Mouse (Mus musculus) layer of hippocampus, adult 9-10 months (tissue): Measurements from ENCODE around the gene Phf10.
"Not testable (repeated sequence)": the region's sequence is repeated elsewhere in the genome, so short reads cannot be mapped to it uniquely, and the experiment has no call there.

Experiments used
- DNase-seq: peaks from one replicate; pipeline ENCODE4 v3.0.0; 2022; ENCODE audit warnings: low spot score

The Phf10 gene

GRCm38 (mm10) chr17:14960951-14961556 lies at the start of gene Phf10:
TSS of gene Phf10 (minus strand) at chr17:14961273.
- not testable (repeated sequence) for DNase-seq

- not testable (repeated sequence) for DNase-seq
Measured at GRCm38 (mm10) chr17:15009706-15010413, 48.8 kb upstream of the Phf10 start, which contains the start of gene Gm3435. TSS of gene Gm3435 (plus strand) at chr17:15010176.

- DNase-seq = not testable (repeated sequence)
Measured at GRCm38 (mm10) chr17:15009088-15009487, 48.0 kb upstream of the Phf10 start.

- DNase-seq = not testable (repeated sequence)
Measured at GRCm38 (mm10) chr17:15000047-15000446, 39.0 kb upstream of the Phf10 start.

GRCm38 (mm10) chr17:14994140-14994539 lies 33.1 kb upstream of the Phf10 start:
- not testable (repeated sequence) for DNase-seq

- DNase-seq = not testable (repeated sequence)
Measured at GRCm38 (mm10) chr17:14993139-14993832, 32.2 kb upstream of the Phf10 start.

GRCm38 (mm10) chr17:14992522-14993138 lies 31.6 kb upstream of the Phf10 start:
- DNase-seq = not testable (repeated sequence)

GRCm38 (mm10) chr17:14990116-14990702 lies 29.1 kb upstream of the Phf10 start:
- DNase-seq = not testable (repeated sequence)

GRCm38 (mm10) chr17:14978362-14979038 lies 17.4 kb upstream of the Phf10 start, which contains the start of the genes 9030025P20Rik and Gm3417:
TSS of gene 9030025P20Rik (plus strand) at chr17:14978468.
TSS of gene Gm3417 (minus strand) at chr17:14978790.
- not testable (repeated sequence) for DNase-seq

GRCm38 (mm10) chr17:14977718-14978361 lies 16.8 kb upstream of the Phf10 start:
- not testable (repeated sequence) for DNase-seq

GRCm38 (mm10) chr17:14968373-14968913 lies 7.4 kb upstream of the Phf10 start:
- DNase-seq = not testable (repeated sequence)

- DNase-seq = not testable (repeated sequence)
Measured at GRCm38 (mm10) chr17:14961557-14962154, 583 bp upstream of the Phf10 start.

GRCm38 (mm10) chr17:14960520-14960919 lies 553 bp downstream of the Phf10 start:
- DNase-seq = no peak

GRCm38 (mm10) chr17:14959979-14960378 lies 1.1 kb downstream of the Phf10 start:
- no peak for DNase-seq

- DNase-seq = no peak
Measured at GRCm38 (mm10) chr17:14958686-14959327, 2.3 kb downstream of the Phf10 start.

- DNase-seq = no peak
Measured at GRCm38 (mm10) chr17:14953452-14953851, 7.6 kb downstream of the Phf10 start.

- no peak for DNase-seq
Measured at GRCm38 (mm10) chr17:14949161-14949827, 11.8 kb downstream of the Phf10 start.

- DNase-seq = no peak
Measured at GRCm38 (mm10) chr17:14944551-14944950, 16.5 kb downstream of the Phf10 start.

- no peak for DNase-seq
Measured at GRCm38 (mm10) chr17:14943729-14944059, 17.4 kb downstream of the Phf10 start.
